Mouse (Mus musculus): ENCODE results near the gene Itgb2l.

- TF ChIP-seq CTCF (IDR thresholded peaks at IDR 0.05; ENCODE audit: extremely low read depth, insufficient read length, insufficient replicate concordance, low read depth, low read length) (no peak), POLR2A (IDR thresholded peaks at IDR 0.05; ENCODE audit: low read depth, low read length) (no peak)
These were observed 1.6 kb downstream of the Itgb2l start for GRCm38 (mm10) chr16:96441826-96442225.
